Mouse (Mus musculus): ENCODE data around the gene Wfdc16. TPM values are rescaled to one million over a fixed set of nuclear protein-coding genes. Genes with fewer than 3 reads are reported as not detected.

The Wfdc16 gene
- polyA plus RNA-seq (2014; fragmentation: Illumina TruSeq; extraction: RNeasy Lipid Tissue Mini Kit (QIAGEN cat#74804); ENCODE audit: low read depth, low replicate concordance) = not detected

GRCm38 (mm10) chr2:164638696-164639095 lies at the start of gene Wfdc16:
TSS of gene Wfdc16 (minus strand) at chr2:164638796.

DNA sequence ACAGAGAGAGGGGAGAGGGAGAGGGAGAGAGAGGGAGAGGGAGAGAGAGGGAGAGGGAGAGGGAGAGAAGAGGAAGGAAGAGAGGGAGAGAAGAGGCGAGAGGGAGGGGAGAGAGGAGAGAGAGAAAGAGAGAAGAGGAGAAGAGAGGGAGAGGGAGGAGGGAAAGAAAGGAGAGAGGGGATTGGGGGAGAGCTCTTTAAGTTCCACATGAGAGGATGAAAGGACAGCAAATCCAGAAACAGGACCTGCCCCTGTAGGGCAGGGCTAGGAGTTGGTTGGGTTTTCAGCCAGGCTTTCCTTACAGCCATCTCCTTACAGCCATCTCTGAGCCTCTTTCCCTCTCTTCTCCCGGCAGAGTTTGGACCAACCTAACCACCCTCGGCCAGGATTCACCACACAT lies 46.2 kb upstream of the Wfdc16 start, which contains the start of gene Wfdc13:
Gene Wfdc13, plus strand, starts transcription at position 301 of the 400 bp plus-strand sequence.

GRCm38 (mm10) chr2:164673987-164674386 lies 35.4 kb upstream of the Wfdc16 start, which contains the start of gene Wfdc11:
TSS of gene Wfdc11 (minus strand) at chr2:164674087.

DNA sequence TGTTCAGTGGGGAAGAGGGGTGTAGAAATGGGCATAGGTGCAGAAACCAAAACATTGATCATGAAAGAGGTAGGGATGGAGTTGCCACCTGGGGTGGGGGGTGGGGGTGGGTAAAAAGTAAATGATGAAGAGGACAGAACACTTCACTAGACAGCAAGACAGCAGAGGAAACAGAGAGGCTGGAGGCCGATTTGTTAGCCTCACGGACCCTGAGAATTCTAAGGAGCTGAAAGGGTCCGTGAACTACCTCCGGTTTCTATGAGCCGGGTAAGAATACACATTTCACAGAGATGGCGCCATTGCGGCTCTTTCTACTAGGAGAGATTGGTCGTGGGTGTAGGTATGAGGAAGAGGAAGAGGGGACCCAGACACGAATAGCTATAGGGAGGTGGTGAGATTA lies 17.9 kb upstream of the Wfdc16 start, which contains the start of gene Wfdc9:
Gene Wfdc9, minus strand, starts transcription at position 101 of the 400 bp plus-strand sequence.

DNA sequence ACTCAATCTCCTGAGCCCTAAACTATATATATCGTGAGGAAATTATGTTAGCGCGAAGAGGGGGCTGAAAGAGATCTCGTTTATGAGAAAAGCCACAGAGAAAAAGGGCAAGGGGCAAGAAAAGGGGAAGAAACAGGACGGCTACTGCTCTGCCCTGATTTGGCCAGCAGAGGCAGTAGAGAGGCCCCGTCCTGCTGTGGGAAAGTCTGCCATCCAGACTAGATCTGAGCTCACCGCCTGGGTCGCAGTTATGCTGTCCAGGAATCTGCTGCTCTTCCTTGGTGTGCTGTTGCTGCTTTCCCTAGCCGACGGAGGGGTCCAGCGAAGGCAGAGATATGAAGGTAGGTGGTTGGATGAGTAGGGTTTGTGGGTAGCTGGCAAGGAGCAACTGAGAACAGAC lies 17.3 kb upstream of the Wfdc16 start, which contains the start of gene Wfdc10:
Gene Wfdc10, plus strand, starts transcription at position 189 of the 400 bp plus-strand sequence.

DNA sequence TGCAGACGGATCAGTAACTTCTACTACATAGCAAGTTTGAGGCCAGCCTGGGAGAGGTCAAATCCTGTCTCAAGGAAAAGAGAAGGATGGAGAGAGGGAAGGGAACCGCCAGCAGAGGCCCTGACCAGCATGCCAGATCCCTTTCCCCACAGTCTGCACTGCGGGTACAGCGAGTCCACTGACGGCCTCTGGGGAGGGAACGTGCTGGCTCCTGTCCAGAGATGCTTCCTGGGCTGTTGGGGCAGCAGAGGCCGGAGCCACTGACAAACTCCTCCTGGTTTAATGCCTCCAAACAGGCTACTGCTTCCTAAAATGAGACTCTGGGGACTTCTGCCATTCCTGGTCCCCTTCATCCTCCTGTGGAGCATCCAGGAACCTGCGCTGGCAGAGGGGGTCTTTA lies 25.1 kb downstream of the Wfdc16 start, which contains the start of the genes Wfdc6b and Wfdc8:
Gene Wfdc6b, plus strand, starts transcription at position 52 of the 400 bp plus-strand sequence.
Gene Wfdc8, minus strand, starts transcription at position 156 of the 400 bp plus-strand sequence.

GRCm38 (mm10) chr2:164593494-164593893 lies 45.1 kb downstream of the Wfdc16 start, which contains the start of gene Eppin:
TSS of gene Eppin (minus strand) at chr2:164593594.

GRCm38 (mm10) chr2:164585025-164585725 lies 53.4 kb downstream of the Wfdc16 start, which contains the start of gene Wfdc6a:
TSS of gene Wfdc6a (minus strand) at chr2:164585447.

Other genes with a start within 250 kb of the Wfdc16 start
- 0.79 TPM for gene Slpi, start 249.7 kb downstream of the Wfdc16 start, polyA plus RNA-seq (2014; fragmentation: Illumina TruSeq; extraction: RNeasy Lipid Tissue Mini Kit (QIAGEN cat#74804); ENCODE audit: low read depth, low replicate concordance)
- not detected for gene Rbpjl, start 235.7 kb downstream of the Wfdc16 start, polyA plus RNA-seq (2014; fragmentation: Illumina TruSeq; extraction: RNeasy Lipid Tissue Mini Kit (QIAGEN cat#74804); ENCODE audit: low read depth, low replicate concordance)
- gene Matn4, start 233.6 kb downstream of the Wfdc16 start, polyA plus RNA-seq (2014; fragmentation: Illumina TruSeq; extraction: RNeasy Lipid Tissue Mini Kit (QIAGEN cat#74804); ENCODE audit: low read depth, low replicate concordance) = 0.47 TPM
- 17.0 TPM for gene Sdc4, start 194.9 kb downstream of the Wfdc16 start, polyA plus RNA-seq (2014; fragmentation: Illumina TruSeq; extraction: RNeasy Lipid Tissue Mini Kit (QIAGEN cat#74804); ENCODE audit: low read depth, low replicate concordance)
- 24.8 TPM for gene Sys1, start 181.8 kb downstream of the Wfdc16 start, polyA plus RNA-seq (2014; fragmentation: Illumina TruSeq; extraction: RNeasy Lipid Tissue Mini Kit (QIAGEN cat#74804); ENCODE audit: low read depth, low replicate concordance)
- gene Gm20458, start 177.8 kb downstream of the Wfdc16 start, polyA plus RNA-seq (2014; fragmentation: Illumina TruSeq; extraction: RNeasy Lipid Tissue Mini Kit (QIAGEN cat#74804); ENCODE audit: low read depth, low replicate concordance) = not detected
- not detected for gene Trp53tg5, start 165.1 kb downstream of the Wfdc16 start, polyA plus RNA-seq (2014; fragmentation: Illumina TruSeq; extraction: RNeasy Lipid Tissue Mini Kit (QIAGEN cat#74804); ENCODE audit: low read depth, low replicate concordance)
- gene Dbndd2, start 152.7 kb downstream of the Wfdc16 start, polyA plus RNA-seq (2014; fragmentation: Illumina TruSeq; extraction: RNeasy Lipid Tissue Mini Kit (QIAGEN cat#74804); ENCODE audit: low read depth, low replicate concordance) = 23.8 TPM
- 27.9 TPM for gene Pigt, start 141.3 kb downstream of the Wfdc16 start, polyA plus RNA-seq (2014; fragmentation: Illumina TruSeq; extraction: RNeasy Lipid Tissue Mini Kit (QIAGEN cat#74804); ENCODE audit: low read depth, low replicate concordance)
- gene Wfdc2, start 76.4 kb downstream of the Wfdc16 start, polyA plus RNA-seq (2014; fragmentation: Illumina TruSeq; extraction: RNeasy Lipid Tissue Mini Kit (QIAGEN cat#74804); ENCODE audit: low read depth, low replicate concordance) = 2.3 TPM
- not detected for gene Spint3, start 65.3 kb downstream of the Wfdc16 start, polyA plus RNA-seq (2014; fragmentation: Illumina TruSeq; extraction: RNeasy Lipid Tissue Mini Kit (QIAGEN cat#74804); ENCODE audit: low read depth, low replicate concordance)
- gene Wfdc6a, start 53.3 kb downstream of the Wfdc16 start, polyA plus RNA-seq (2014; fragmentation: Illumina TruSeq; extraction: RNeasy Lipid Tissue Mini Kit (QIAGEN cat#74804); ENCODE audit: low read depth, low replicate concordance) = not detected
- gene Eppin, start 45.2 kb downstream of the Wfdc16 start, polyA plus RNA-seq (2014; fragmentation: Illumina TruSeq; extraction: RNeasy Lipid Tissue Mini Kit (QIAGEN cat#74804); ENCODE audit: low read depth, low replicate concordance) = not detected
- not detected for gene Wfdc6b, start 25.3 kb downstream of the Wfdc16 start, polyA plus RNA-seq (2014; fragmentation: Illumina TruSeq; extraction: RNeasy Lipid Tissue Mini Kit (QIAGEN cat#74804); ENCODE audit: low read depth, low replicate concordance)
- not detected for gene Wfdc8, start 25.2 kb downstream of the Wfdc16 start, polyA plus RNA-seq (2014; fragmentation: Illumina TruSeq; extraction: RNeasy Lipid Tissue Mini Kit (QIAGEN cat#74804); ENCODE audit: low read depth, low replicate concordance)
- not detected for gene Wfdc10, start 17.2 kb upstream of the Wfdc16 start, polyA plus RNA-seq (2014; fragmentation: Illumina TruSeq; extraction: RNeasy Lipid Tissue Mini Kit (QIAGEN cat#74804); ENCODE audit: low read depth, low replicate concordance)
- not detected for gene Wfdc9, start 17.8 kb upstream of the Wfdc16 start, polyA plus RNA-seq (2014; fragmentation: Illumina TruSeq; extraction: RNeasy Lipid Tissue Mini Kit (QIAGEN cat#74804); ENCODE audit: low read depth, low replicate concordance)
- not detected for gene Wfdc11, start 35.3 kb upstream of the Wfdc16 start, polyA plus RNA-seq (2014; fragmentation: Illumina TruSeq; extraction: RNeasy Lipid Tissue Mini Kit (QIAGEN cat#74804); ENCODE audit: low read depth, low replicate concordance)
- gene Wfdc13, start 46.3 kb upstream of the Wfdc16 start, polyA plus RNA-seq (2014; fragmentation: Illumina TruSeq; extraction: RNeasy Lipid Tissue Mini Kit (QIAGEN cat#74804); ENCODE audit: low read depth, low replicate concordance) = not detected
- not detected for gene Spint4, start 59.7 kb upstream of the Wfdc16 start, polyA plus RNA-seq (2014; fragmentation: Illumina TruSeq; extraction: RNeasy Lipid Tissue Mini Kit (QIAGEN cat#74804); ENCODE audit: low read depth, low replicate concordance)
- gene Spint5, start 76.5 kb upstream of the Wfdc16 start, polyA plus RNA-seq (2014; fragmentation: Illumina TruSeq; extraction: RNeasy Lipid Tissue Mini Kit (QIAGEN cat#74804); ENCODE audit: low read depth, low replicate concordance) = not detected
- gene Wfdc3, start 107.1 kb upstream of the Wfdc16 start, polyA plus RNA-seq (2014; fragmentation: Illumina TruSeq; extraction: RNeasy Lipid Tissue Mini Kit (QIAGEN cat#74804); ENCODE audit: low read depth, low replicate concordance) = 1.5 TPM
- gene Dnttip1, start 107.2 kb upstream of the Wfdc16 start, polyA plus RNA-seq (2014; fragmentation: Illumina TruSeq; extraction: RNeasy Lipid Tissue Mini Kit (QIAGEN cat#74804); ENCODE audit: low read depth, low replicate concordance) = 21.1 TPM
- gene Ube2c, start 131.1 kb upstream of the Wfdc16 start, polyA plus RNA-seq (2014; fragmentation: Illumina TruSeq; extraction: RNeasy Lipid Tissue Mini Kit (QIAGEN cat#74804); ENCODE audit: low read depth, low replicate concordance) = 0.86 TPM
- gene Tnnc2, start 141.2 kb upstream of the Wfdc16 start, polyA plus RNA-seq (2014; fragmentation: Illumina TruSeq; extraction: RNeasy Lipid Tissue Mini Kit (QIAGEN cat#74804); ENCODE audit: low read depth, low replicate concordance) = not detected
- gene Snx21, start 147.0 kb upstream of the Wfdc16 start, polyA plus RNA-seq (2014; fragmentation: Illumina TruSeq; extraction: RNeasy Lipid Tissue Mini Kit (QIAGEN cat#74804); ENCODE audit: low read depth, low replicate concordance) = 26.6 TPM
- 11.5 TPM for gene Acot8, start 166.1 kb upstream of the Wfdc16 start, polyA plus RNA-seq (2014; fragmentation: Illumina TruSeq; extraction: RNeasy Lipid Tissue Mini Kit (QIAGEN cat#74804); ENCODE audit: low read depth, low replicate concordance)
- gene Zswim3, start 166.3 kb upstream of the Wfdc16 start, polyA plus RNA-seq (2014; fragmentation: Illumina TruSeq; extraction: RNeasy Lipid Tissue Mini Kit (QIAGEN cat#74804); ENCODE audit: low read depth, low replicate concordance) = 2.6 TPM
- 5.1 TPM for gene Zswim1, start 183.9 kb upstream of the Wfdc16 start, polyA plus RNA-seq (2014; fragmentation: Illumina TruSeq; extraction: RNeasy Lipid Tissue Mini Kit (QIAGEN cat#74804); ENCODE audit: low read depth, low replicate concordance)
- gene Spata25, start 189.7 kb upstream of the Wfdc16 start, polyA plus RNA-seq (2014; fragmentation: Illumina TruSeq; extraction: RNeasy Lipid Tissue Mini Kit (QIAGEN cat#74804); ENCODE audit: low read depth, low replicate concordance) = not detected
- gene Ctsa, start 194.1 kb upstream of the Wfdc16 start, polyA plus RNA-seq (2014; fragmentation: Illumina TruSeq; extraction: RNeasy Lipid Tissue Mini Kit (QIAGEN cat#74804); ENCODE audit: low read depth, low replicate concordance) = 159 TPM
- 44.6 TPM for gene Neurl2, start 194.7 kb upstream of the Wfdc16 start, polyA plus RNA-seq (2014; fragmentation: Illumina TruSeq; extraction: RNeasy Lipid Tissue Mini Kit (QIAGEN cat#74804); ENCODE audit: low read depth, low replicate concordance)
- 31.6 TPM for gene Pltp, start 218.9 kb upstream of the Wfdc16 start, polyA plus RNA-seq (2014; fragmentation: Illumina TruSeq; extraction: RNeasy Lipid Tissue Mini Kit (QIAGEN cat#74804); ENCODE audit: low read depth, low replicate concordance)
- 28.1 TPM for gene Pcif1, start 240.5 kb upstream of the Wfdc16 start, polyA plus RNA-seq (2014; fragmentation: Illumina TruSeq; extraction: RNeasy Lipid Tissue Mini Kit (QIAGEN cat#74804); ENCODE audit: low read depth, low replicate concordance)

All from heart, adult 10 weeks (tissue).